Comparison of ENCODE assay signal across 8 mouse cellular contexts in genomic region chr7:38228329-38228728, GRCm38 (mm10). TPM values are rescaled to one million over a fixed set of nuclear protein-coding genes. Genes with fewer than 3 reads are reported as not detected.
DNase-seq lines count a peak whose midpoint lies in the region; ATAC-seq and TF ChIP-seq lines count a peak whose summit lies in the region.

No protein-coding gene starts in this region.

- H3K79me2 ChIP-seq in liver, adult 2 months (ENCODE audit: control insufficient read depth, insufficient read depth, low read length): peaks cover 3% of the 10 kb centered on the region; the same call in 1 of the 2 replicates

- no peak for DNase-seq in liver, adult 2 months (ENCODE audit: extremely low read depth, low read depth, low spot score)
- DNase-seq in liver: no peak
- DNase-seq in thymus, postnatal 0 days (ENCODE audit: low spot score): no peak
- DNase-seq in thymus, postnatal 36 days: no peak
- DNase-seq in thymus, postnatal 25 days: no peak

- H3K27me3 ChIP-seq in liver, adult 2 months (ENCODE audit: control insufficient read depth, insufficient read depth, low read length): no peaks in the 10 kb centered on the region
- H3K27me3 ChIP-seq in intestine, postnatal 0 days (replicated peaks; ENCODE audit: control insufficient read depth, insufficient read depth, low read length): peaks cover 14% of the 10 kb centered on the region; the same call in 1 of the 2 replicates
- H3K27me3 ChIP-seq in neural tube, embryonic 14.5 days (ENCODE audit: control insufficient read depth, insufficient read depth, low read length): no peaks in the 10 kb centered on the region

- peak overlapping the region; percentile 68; the same call in 1 of the 2 replicates for H3K9ac ChIP-seq in liver, adult 2 months (ENCODE audit: low read depth, low read length)
- peak overlapping the region; percentile 76; the same call in 1 of the 2 replicates for H3K9ac ChIP-seq in intestine, postnatal 0 days (ENCODE audit: low read depth, low read length)
- H3K9ac ChIP-seq in neural tube, embryonic 14.5 days (replicated peaks; ENCODE audit: low read depth, low read length): no peak overlapping the region

- H3K4me1 ChIP-seq in liver, adult 2 months (ENCODE audit: control insufficient read depth, insufficient read depth, low read length): peaks cover 22% of the 10 kb centered on the region
- peaks cover 11% of the 10 kb centered on the region for H3K4me1 ChIP-seq in embryonic fibroblast, embryonic 13.5 days (ENCODE audit: control insufficient read depth, insufficient read depth, low read length)
- H3K4me1 ChIP-seq in intestine, postnatal 0 days (replicated peaks; ENCODE audit: control insufficient read depth, insufficient read depth, low read length): no peaks in the 10 kb centered on the region
- peaks cover 5% of the 10 kb centered on the region; the same call in 1 of the 2 replicates for H3K4me1 ChIP-seq in neural tube, embryonic 14.5 days (ENCODE audit: control insufficient read depth, insufficient read depth, low read length)

- WGBS in liver, adult 2 months: 34% methylated on average over 8 of the region's 8 CpGs
- WGBS in intestine, postnatal 0 days: 26% methylated on average over 8 of the region's 8 CpGs
- 30% methylated on average over 8 of the region's 8 CpGs for WGBS in neural tube, embryonic 14.5 days

- no peak for TF ChIP-seq CTCF in liver, adult 2 months (IDR thresholded peaks at IDR 0.05; ENCODE audit: low read depth, low read length)
- TF ChIP-seq CTCF in embryonic fibroblast, embryonic 13.5 days (IDR thresholded peaks at IDR 0.05; ENCODE audit: borderline replicate concordance, insufficient read depth, low read length): no peak
- TF ChIP-seq CTCF in intestine, postnatal 0 days (IDR thresholded peaks at IDR 0.05; ENCODE audit: low read depth): no peak

- H3K4me3 ChIP-seq in liver, adult 2 months (ENCODE audit: insufficient read depth, low read depth, low read length): peak overlapping the region; percentile 72
- no peak overlapping the region for H3K4me3 ChIP-seq in embryonic fibroblast, embryonic 13.5 days (ENCODE audit: insufficient read depth, low read length)
- peak overlapping the region; percentile 72 for H3K4me3 ChIP-seq in intestine, postnatal 0 days (ENCODE audit: low read depth, low read length)
- peak overlapping the region; percentile 37 for H3K4me3 ChIP-seq in neural tube, embryonic 14.5 days (ENCODE audit: low read depth, low read length)

- H3K4me2 ChIP-seq in intestine, postnatal 0 days (replicated peaks; ENCODE audit: low read depth): peak overlapping the region; percentile 92
- peak overlapping the region; percentile 80 for H3K4me2 ChIP-seq in neural tube, embryonic 14.5 days (ENCODE audit: low read depth, low read length)

- no peak for ATAC-seq in intestine, postnatal 0 days
- no peak for ATAC-seq in neural tube, embryonic 14.5 days (ENCODE audit: low read depth)

- no peaks in the 10 kb centered on the region for H3K36me3 ChIP-seq in liver, adult 2 months (ENCODE audit: control insufficient read depth, insufficient read depth, low read length)
- H3K36me3 ChIP-seq in intestine, postnatal 0 days (ENCODE audit: control insufficient read depth, insufficient read depth): no peaks in the 10 kb centered on the region
- no peaks in the 10 kb centered on the region for H3K36me3 ChIP-seq in neural tube, embryonic 14.5 days (ENCODE audit: control insufficient read depth, insufficient read depth, low read length)

- H3K9me3 ChIP-seq in intestine, postnatal 0 days (ENCODE audit: control insufficient read depth): no peaks in the 10 kb centered on the region
- no peaks in the 10 kb centered on the region for H3K9me3 ChIP-seq in neural tube, embryonic 14.5 days (ENCODE audit: control insufficient read depth, low read length)

- no peak overlapping the region for H3K27ac ChIP-seq in liver, adult 2 months (replicated peaks; ENCODE audit: insufficient read depth, low read depth, low read length)
- peak overlapping the region; percentile 67 for H3K27ac ChIP-seq in embryonic fibroblast, embryonic 13.5 days (ENCODE audit: insufficient read depth, low read length)
- H3K27ac ChIP-seq in intestine, postnatal 0 days (ENCODE audit: low read depth, low read length): no peak overlapping the region
- no peak overlapping the region for H3K27ac ChIP-seq in neural tube, embryonic 14.5 days (ENCODE audit: low read depth, low read length)

- no peak for TF ChIP-seq POLR2A in liver, adult 2 months (IDR thresholded peaks at IDR 0.05; ENCODE audit: extremely low read depth, insufficient read depth, low read length)
- no peak for TF ChIP-seq POLR2A in embryonic fibroblast, embryonic 13.5 days (IDR thresholded peaks at IDR 0.05; ENCODE audit: low read depth, low read length)

RNA-seq across cellular contexts. Expression of gene Plekhf1, which starts 0.5 kb away (rescaled TPM):
- 3.4 and 6.6 TPM in 2 replicates for total RNA-seq in liver, adult 2 months (2014; rRNA removed)
- polyA plus RNA-seq in liver, adult 2 months (2012; rRNA removed): 2.5 and 3.2 TPM in 2 replicates
- polyA plus RNA-seq in embryonic fibroblast, embryonic 13.5 days (2011; ENCODE audit: insufficient read length, low read depth, missing spikeins): 9.6 and 11.9 TPM in 2 replicates
- polyA plus RNA-seq in intestine, postnatal 0 days (2015; fragmentation: Nextera tagmentation; extraction: Ambion mirVana): 5.2 and 5.9 TPM in 2 replicates
- 0.32 and 0.68 TPM in 2 replicates for polyA plus RNA-seq in neural tube, embryonic 14.5 days (2014; fragmentation: Nextera tagmentation; extraction: Ambion mirVana)
- 8.1 and 8.8 TPM in 2 replicates for polyA plus RNA-seq in thymus, postnatal 0 days (2015; fragmentation: Nextera tagmentation; extraction: Ambion mirVana)

RNA-seq across cellular contexts. Expression of gene Pop4, which starts 42.9 kb away (rescaled TPM):
- 10.7 and 12.8 TPM in 2 replicates for total RNA-seq in liver, adult 2 months (2014; rRNA removed)
- polyA plus RNA-seq in liver, adult 2 months (2012; rRNA removed): 6.5 and 7.2 TPM in 2 replicates
- 42.3 and 44.0 TPM in 2 replicates for polyA plus RNA-seq in embryonic fibroblast, embryonic 13.5 days (2011; ENCODE audit: insufficient read length, low read depth, missing spikeins)
- polyA plus RNA-seq in intestine, postnatal 0 days (2015; fragmentation: Nextera tagmentation; extraction: Ambion mirVana): 20.6 and 23.2 TPM in 2 replicates
- polyA plus RNA-seq in neural tube, embryonic 14.5 days (2014; fragmentation: Nextera tagmentation; extraction: Ambion mirVana): 81.2 and 85.0 TPM in 2 replicates
- polyA plus RNA-seq in thymus, postnatal 0 days (2015; fragmentation: Nextera tagmentation; extraction: Ambion mirVana): 57.9 and 58.9 TPM in 2 replicates

RNA-seq across cellular contexts. Expression of gene 1600014C10Rik, which starts 45.3 kb away (rescaled TPM):
- 135 and 146 TPM in 2 replicates for total RNA-seq in liver, adult 2 months (2014; rRNA removed)
- 116 and 202 TPM in 2 replicates for polyA plus RNA-seq in liver, adult 2 months (2012; rRNA removed)
- 22.5 and 23.6 TPM in 2 replicates for polyA plus RNA-seq in embryonic fibroblast, embryonic 13.5 days (2011; ENCODE audit: insufficient read length, low read depth, missing spikeins)
- polyA plus RNA-seq in intestine, postnatal 0 days (2015; fragmentation: Nextera tagmentation; extraction: Ambion mirVana): 16.9 and 18.2 TPM in 2 replicates
- 31.3 and 32.8 TPM in 2 replicates for polyA plus RNA-seq in neural tube, embryonic 14.5 days (2014; fragmentation: Nextera tagmentation; extraction: Ambion mirVana)
- 52.8 and 59.9 TPM in 2 replicates for polyA plus RNA-seq in thymus, postnatal 0 days (2015; fragmentation: Nextera tagmentation; extraction: Ambion mirVana)
